Mouse (Mus musculus) hindbrain, embryonic 15.5 days (tissue): ENCODE data around the gene Pml. TPM values are rescaled to one million over a fixed set of nuclear protein-coding genes. Genes with fewer than 3 reads are reported as not detected.
"Not testable (repeated sequence)": the region's sequence is repeated elsewhere in the genome, so short reads cannot be mapped to it uniquely, and the experiment has no call there.

Experiments
- ATAC-seq: fragments of 200-750 bp; cut with Nextera tagmentation; 2 replicates; pipeline ENCODE4 v1.8.0; 2017; ENCODE audit warnings: low read depth, moderate number of reproducible peaks, moderate TSS enrichment; ENCODE audit not compliant: low FRiP score
- H3K27ac ChIP-seq: fragments of 300-500 bp; sonication (generic); replicated peaks from 2 replicates; pipeline ENCODE4 v1.5.1; 2015; ENCODE audit warnings: mild to moderate bottlenecking, inconsistent platforms
- H3K27me3 ChIP-seq: fragments of 300-500 bp; sonication (generic); 2 replicates; pipeline ENCODE4 v1.6.1; 2015; ENCODE audit warnings: control low read depth, inconsistent platforms
- H3K36me3 ChIP-seq: fragments of 300-500 bp; sonication (generic); 2 replicates; pipeline ENCODE4 v1.6.1; 2015; ENCODE audit warnings: control low read depth, inconsistent platforms
- H3K4me1 ChIP-seq: fragments of 300-500 bp; sonication (generic); replicated peaks from 2 replicates; pipeline ENCODE4 v1.6.1; 2015; ENCODE audit warnings: control low read depth, inconsistent platforms
- H3K4me2 ChIP-seq: fragments of 300-500 bp; sonication (generic); 2 replicates; pipeline ENCODE4 v1.6.1; 2015; ENCODE audit warnings: moderate library complexity, mild to moderate bottlenecking, inconsistent platforms
- H3K4me3 ChIP-seq: fragments of 300-500 bp; sonication (generic); 2 replicates; pipeline ENCODE4 v1.5.1; 2015; ENCODE audit warnings: mild to moderate bottlenecking, inconsistent platforms
- H3K9ac ChIP-seq: fragments of 300-500 bp; sonication (generic); 2 replicates; pipeline ENCODE4 v1.6.1; 2015; ENCODE audit warnings: inconsistent platforms
- H3K9me3 ChIP-seq: fragments of 300-500 bp; sonication (generic); 2 replicates; pipeline ENCODE4 v1.6.1; 2016; ENCODE audit warnings: control low read depth, inconsistent platforms
- WGBS: fragments of 180-500 bp; shearing (Covaris S2); methylation state at CpG from one replicate; pipeline ENCODE4 v1.1.7; 2015; 5-methylcytosine and 5-hydroxymethylcytosine counted together
- polyA plus RNA-seq: library from polyadenylated mRNA; unstranded; fragments of >200 nt; fragmentation: Nextera tagmentation; extraction: Ambion mirVana; gene quantifications from 2 replicates; pipeline ENCODE4 v1.2.1, GENCODE M21; 2015

Pml gene
- polyA plus RNA-seq, 1 experiment from 2014 or later: 4.3 TPM

DNA sequence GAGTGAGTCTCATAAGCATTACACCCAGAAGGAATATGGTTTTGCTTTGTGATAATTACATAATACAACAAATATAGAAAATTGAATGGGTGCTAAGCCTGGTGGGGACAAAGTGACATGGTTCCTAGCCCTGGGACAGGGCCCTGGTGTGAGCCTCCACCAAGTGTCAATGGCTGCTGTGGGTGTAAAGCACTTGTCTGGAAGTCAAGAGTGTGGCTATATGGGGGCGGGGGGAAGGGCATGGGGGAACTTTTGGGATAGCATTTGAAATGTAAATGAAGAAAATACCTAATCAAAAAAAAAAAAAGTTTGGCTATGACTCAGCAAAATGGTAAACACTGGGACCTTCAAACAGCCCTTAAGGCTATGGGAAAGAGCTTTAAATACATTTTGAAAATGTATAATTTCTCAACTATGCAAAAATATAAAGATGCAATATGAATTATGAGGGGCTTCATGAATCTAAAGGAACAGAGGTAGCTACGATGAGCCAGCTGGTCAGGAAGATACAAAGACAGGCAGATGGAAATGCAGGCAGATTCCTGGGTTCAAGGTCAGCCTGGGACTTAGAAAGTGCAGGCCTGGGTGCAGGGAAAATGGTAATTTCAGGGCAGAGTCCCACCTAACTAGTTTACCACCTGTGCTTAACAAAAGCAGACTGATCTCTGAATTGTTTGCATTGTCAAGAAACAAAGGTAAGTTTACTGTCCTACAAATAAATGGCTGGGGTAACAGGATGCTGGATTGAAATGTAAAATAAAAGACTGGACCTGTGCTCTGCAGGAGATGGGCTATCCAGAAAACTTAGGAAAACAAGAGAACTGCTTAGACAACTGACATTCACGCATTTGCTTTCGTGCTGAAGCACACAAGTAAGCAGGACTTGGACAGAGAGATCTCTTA is 29.5 kb upstream of the Pml start:
- H3K9me3 ChIP-seq: no peaks in the 10 kb centered on the region
- WGBS: 54% methylated on average over 4 of the region's 4 CpGs
- no peak overlapping the region for H3K27ac ChIP-seq
- no peak for ATAC-seq
- H3K27me3 ChIP-seq: no peaks in the 10 kb centered on the region
- no peak overlapping the region for H3K9ac ChIP-seq
- H3K4me2 ChIP-seq: no peak overlapping the region
- H3K4me1 ChIP-seq: peaks cover 10% of the 10 kb centered on the region; the same call in 1 of the 2 replicates
- H3K4me3 ChIP-seq: no peak overlapping the region
- no peaks in the 10 kb centered on the region for H3K36me3 ChIP-seq

DNA sequence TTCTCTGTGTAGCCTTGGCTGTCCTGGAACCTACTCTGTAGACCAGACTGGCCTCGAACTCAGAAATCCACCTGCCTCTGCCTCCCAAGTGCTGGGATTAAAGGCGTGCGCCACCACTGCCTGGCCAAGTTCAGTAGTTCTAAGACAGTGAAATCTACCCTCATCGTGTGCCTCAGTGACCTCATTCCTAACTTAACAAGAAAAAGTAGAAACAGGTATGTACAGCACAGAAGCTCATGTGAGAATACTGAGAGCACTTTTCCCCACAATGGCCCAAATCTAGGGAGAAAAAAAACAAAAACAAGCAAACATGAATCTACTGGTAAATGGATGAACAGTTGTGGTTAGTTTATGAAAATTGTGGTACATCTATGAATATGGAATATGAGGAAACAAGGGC is 28.7 kb upstream of the Pml start:
- Histone ChIP-seq H3K4me2 (no peak overlapping the region), H3K4me3 (no peak overlapping the region), H3K27me3 (no peaks in the 10 kb centered on the region), H3K4me1 (peaks cover 10% of the 10 kb centered on the region; the same call in 1 of the 2 replicates), H3K9ac (no peak overlapping the region), H3K9me3 (no peaks in the 10 kb centered on the region), H3K27ac (no peak overlapping the region), H3K36me3 (no peaks in the 10 kb centered on the region)
- ATAC-seq: no peak
- 90% methylated on average over 4 of the region's 4 CpGs for WGBS

DNA sequence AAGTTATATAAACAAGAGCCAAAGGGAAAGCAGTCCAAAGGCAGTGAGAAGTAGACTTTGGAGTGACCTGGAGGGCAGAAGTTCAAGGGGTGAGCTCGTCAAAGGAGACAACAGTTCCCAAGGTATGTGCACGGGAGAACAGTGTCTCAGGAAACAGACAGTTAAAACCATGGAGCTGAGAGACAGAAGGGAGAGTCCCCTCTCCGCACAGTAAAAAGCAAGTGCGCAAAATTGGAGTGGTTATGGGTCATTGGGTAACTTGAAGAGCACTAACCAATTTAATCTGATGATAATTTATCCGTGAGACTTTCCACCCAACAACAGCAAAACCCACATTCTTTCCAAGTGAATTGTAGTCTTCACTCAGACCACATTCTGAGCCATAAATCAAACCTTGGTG is 26.8 kb upstream of the Pml start:
- Histone ChIP-seq H3K4me3 (no peak overlapping the region), H3K9ac (no peak overlapping the region), H3K4me2 (no peak overlapping the region), H3K27me3 (no peaks in the 10 kb centered on the region), H3K27ac (no peak overlapping the region), H3K36me3 (no peaks in the 10 kb centered on the region), H3K9me3 (no peaks in the 10 kb centered on the region), H3K4me1 (peaks cover 10% of the 10 kb centered on the region; the same call in 1 of the 2 replicates)
- no peak for ATAC-seq
- 37% methylated on average over 5 of the region's 5 CpGs for WGBS

DNA sequence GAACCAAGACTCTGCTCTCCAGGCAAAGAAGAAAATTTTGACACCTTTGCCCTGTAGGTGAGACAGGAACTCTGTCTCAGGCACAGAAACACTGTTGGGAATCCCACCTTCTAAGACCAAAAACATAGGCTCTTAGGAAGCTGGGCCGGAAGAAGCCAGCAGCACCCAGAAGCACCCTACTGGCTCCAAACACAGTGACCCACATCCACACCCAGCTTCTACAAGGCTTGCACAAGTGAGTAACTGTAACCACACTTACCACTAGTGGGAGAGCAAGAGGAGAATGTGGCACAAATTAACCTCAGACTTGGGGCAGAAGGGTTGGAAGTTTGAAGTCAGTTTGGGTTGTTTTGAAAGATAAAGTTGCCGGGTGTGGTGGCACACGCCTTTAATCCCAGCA is 26.2 kb upstream of the Pml start:
- Histone ChIP-seq H3K4me1 (peaks cover 10% of the 10 kb centered on the region; the same call in 1 of the 2 replicates), H3K27ac (no peak overlapping the region), H3K9ac (no peak overlapping the region), H3K4me2 (no peak overlapping the region), H3K36me3 (no peaks in the 10 kb centered on the region), H3K4me3 (no peak overlapping the region), H3K9me3 (no peaks in the 10 kb centered on the region), H3K27me3 (no peaks in the 10 kb centered on the region)
- WGBS: 92% methylated on average over 3 of the region's 3 CpGs
- no peak for ATAC-seq

DNA sequence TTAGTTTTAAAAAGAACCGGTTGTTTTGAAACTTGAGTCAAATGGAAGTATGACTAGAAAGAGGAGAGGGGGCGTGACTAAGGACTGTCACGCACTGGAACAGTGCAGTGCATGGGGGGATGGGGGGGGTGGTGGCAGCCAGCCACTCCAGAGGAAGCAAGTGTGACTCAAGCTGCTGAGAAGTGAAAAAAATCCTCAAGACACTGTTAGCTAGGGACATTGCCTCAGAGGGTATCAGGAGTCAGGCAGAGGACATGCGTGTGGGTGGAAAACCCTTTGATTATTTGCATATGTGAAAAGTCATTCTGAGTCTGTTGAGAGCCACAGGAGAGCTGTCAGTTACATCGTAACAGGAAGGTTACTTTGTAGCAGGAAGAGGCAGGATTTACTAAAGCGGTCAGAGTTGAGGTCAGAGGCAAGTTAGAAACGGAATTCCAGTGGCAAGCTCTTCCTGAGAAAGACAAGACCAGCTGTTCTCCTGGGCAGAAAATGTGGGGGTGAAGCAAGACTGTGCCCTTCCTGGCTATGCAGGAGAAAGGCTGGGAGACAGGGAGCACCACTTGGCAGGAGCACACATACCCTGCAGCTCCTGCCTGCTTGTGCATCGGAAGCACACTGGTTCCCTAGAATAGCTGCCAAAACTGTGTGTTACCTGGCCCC is 25.7 kb upstream of the Pml start:
- WGBS: 32% methylated on average over 8 of the region's 8 CpGs
- H3K27ac ChIP-seq: no peak overlapping the region
- no peaks in the 10 kb centered on the region for H3K36me3 ChIP-seq
- no peak overlapping the region for H3K4me2 ChIP-seq
- peaks cover 8% of the 10 kb centered on the region; the same call in 1 of the 2 replicates for H3K4me1 ChIP-seq
- no peak overlapping the region for H3K9ac ChIP-seq
- no peaks in the 10 kb centered on the region for H3K9me3 ChIP-seq
- H3K4me3 ChIP-seq: no peak overlapping the region
- no peaks in the 10 kb centered on the region for H3K27me3 ChIP-seq
- ATAC-seq: no peak

DNA sequence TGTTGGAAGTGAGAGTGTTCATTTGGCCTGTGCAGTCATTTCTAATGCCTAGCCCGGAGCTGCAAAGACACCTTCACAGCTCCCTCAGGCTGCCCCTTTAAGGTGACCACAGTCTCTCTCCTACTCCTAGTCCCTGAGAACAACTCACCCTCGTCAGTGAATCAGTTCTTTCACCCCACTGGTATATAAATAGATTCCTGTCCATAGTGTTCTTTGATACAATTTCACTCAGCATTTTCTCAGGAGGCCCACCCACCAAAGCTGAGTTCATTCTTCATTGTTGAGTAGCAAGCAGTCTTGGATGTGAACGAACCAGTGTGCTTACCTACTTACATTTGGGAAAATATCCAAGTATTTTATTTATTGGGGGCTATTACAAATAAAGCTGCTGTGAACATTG is 25.0 kb upstream of the Pml start:
- no peaks in the 10 kb centered on the region for H3K9me3 ChIP-seq
- H3K4me2 ChIP-seq: no peak overlapping the region
- no peak overlapping the region for H3K9ac ChIP-seq
- no peak for ATAC-seq
- H3K36me3 ChIP-seq: no peaks in the 10 kb centered on the region
- H3K4me3 ChIP-seq: no peak overlapping the region
- H3K27ac ChIP-seq: no peak overlapping the region
- H3K4me1 ChIP-seq: peaks cover 6% of the 10 kb centered on the region; the same call in 1 of the 2 replicates
- H3K27me3 ChIP-seq: no peaks in the 10 kb centered on the region
- 47% methylated on average over 3 of the region's 3 CpGs for WGBS

DNA sequence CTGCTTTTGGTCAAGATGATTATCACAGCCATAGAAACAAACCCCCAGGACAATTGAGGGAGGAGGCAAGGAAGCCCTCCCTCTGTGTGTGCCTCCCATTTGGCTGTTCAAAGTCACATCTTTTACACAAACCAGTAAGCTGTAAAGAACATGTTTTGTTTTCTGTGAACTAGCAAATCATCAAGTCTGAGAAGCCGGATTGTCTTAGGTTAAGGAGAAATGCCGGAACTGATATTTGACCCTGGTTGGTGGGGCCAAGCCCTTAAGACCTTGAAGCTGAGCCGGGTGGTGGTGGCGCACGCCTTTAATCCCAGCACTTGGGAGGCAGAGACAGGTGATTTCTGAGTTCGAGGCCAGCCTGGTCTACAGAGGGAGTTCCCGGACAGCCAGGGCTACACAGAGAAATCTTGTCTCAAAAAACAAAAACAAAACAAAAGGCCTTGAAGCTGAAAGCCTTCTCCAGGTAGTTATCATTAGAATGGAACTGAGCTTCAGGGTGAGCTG is 24.6 kb upstream of the Pml start:
- Histone ChIP-seq H3K4me1 (peaks cover 6% of the 10 kb centered on the region; the same call in 1 of the 2 replicates), H3K9ac (no peak overlapping the region), H3K4me2 (no peak overlapping the region), H3K4me3 (no peak overlapping the region), H3K27ac (no peak overlapping the region), H3K27me3 (no peaks in the 10 kb centered on the region), H3K36me3 (no peaks in the 10 kb centered on the region), H3K9me3 (no peaks in the 10 kb centered on the region)
- WGBS: 85% methylated on average over 7 of the region's 7 CpGs
- ATAC-seq: no peak

DNA sequence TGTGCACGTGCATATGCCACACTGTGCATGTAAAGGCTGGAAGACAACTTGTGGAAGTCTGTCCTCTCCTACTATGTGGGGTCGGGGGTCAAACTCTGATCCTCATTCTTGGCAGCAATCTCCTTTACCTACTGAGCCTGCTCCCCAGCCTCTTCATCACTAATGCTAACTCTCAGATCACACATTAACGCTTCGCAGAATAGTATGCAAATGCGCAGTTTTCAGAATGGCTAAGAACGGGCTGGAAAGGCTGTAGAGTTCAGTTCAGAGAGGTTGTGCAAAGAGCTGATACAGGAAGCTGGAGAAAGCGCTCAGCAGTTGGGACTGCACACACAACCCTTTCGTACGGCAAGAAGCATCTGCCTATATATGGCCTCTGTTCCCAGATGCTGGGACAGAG is 23.3 kb upstream of the Pml start:
- Histone ChIP-seq H3K36me3 (no peaks in the 10 kb centered on the region), H3K27ac (no peak overlapping the region), H3K4me3 (no peak overlapping the region), H3K9me3 (no peaks in the 10 kb centered on the region), H3K4me1 (peaks cover 6% of the 10 kb centered on the region; the same call in 1 of the 2 replicates), H3K9ac (no peak overlapping the region), H3K27me3 (no peaks in the 10 kb centered on the region), H3K4me2 (no peak overlapping the region)
- ATAC-seq: no peak
- WGBS: 77% methylated on average over 9 of the region's 9 CpGs

DNA sequence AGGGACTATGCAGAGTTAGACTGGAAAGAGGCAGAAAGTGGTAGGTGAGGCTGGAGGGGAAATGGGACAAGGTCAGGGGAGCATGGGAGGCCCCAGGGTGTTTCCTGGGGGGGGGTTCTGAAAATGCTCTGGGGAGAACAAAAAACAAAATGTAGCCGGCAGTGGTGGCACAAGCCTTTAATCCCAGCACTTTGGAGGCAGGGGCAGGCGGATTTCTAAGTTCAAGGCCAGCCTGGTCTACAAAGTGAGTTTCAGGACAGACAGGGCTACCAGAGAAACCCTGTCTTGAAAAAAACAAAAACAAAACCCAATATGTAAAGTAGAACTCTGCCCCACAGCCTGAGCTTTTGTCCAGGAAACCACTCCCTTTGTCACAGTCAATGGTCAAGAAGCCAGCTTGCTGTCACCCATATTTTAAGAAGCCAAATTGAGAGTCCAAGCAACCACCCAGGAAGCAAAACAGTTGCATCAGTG is 22.5 kb upstream of the Pml start:
- WGBS: 81% methylated on average over 2 of the region's 2 CpGs
- no peak for ATAC-seq
- no peak overlapping the region for H3K4me2 ChIP-seq

DNA sequence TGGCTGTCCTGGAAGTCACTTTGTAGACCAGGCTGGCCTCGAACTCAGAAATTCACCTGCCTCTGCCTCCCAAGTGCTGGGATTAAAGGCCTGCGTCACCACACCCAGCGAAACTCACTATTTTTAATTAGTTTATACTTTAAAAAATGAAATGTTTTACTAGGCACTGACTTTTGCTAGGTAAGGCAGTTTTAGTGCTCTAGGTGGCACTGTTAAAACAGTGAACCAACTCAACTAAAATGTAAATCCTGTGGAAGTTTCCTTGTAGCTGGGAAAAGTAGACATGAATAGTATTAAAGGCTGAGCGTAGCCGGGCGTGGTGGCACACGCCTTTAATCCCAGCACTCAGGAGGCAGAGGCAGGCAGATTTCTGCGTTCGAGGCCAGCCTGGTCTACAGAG is 22.0 kb upstream of the Pml start:
- ATAC-seq: not testable (repeated sequence)
- WGBS: 93% methylated on average over 9 of the region's 9 CpGs

More for the DNA sequence above, 22.5 kb upstream of the Pml start:
- no peak overlapping the region for H3K9ac ChIP-seq
- no peaks in the 10 kb centered on the region for H3K27me3 ChIP-seq
- no peaks in the 10 kb centered on the region for H3K9me3 ChIP-seq
- no peak overlapping the region for H3K27ac ChIP-seq
- H3K4me3 ChIP-seq: no peak overlapping the region
- H3K4me1 ChIP-seq: peaks cover 6% of the 10 kb centered on the region; the same call in 1 of the 2 replicates
- no peaks in the 10 kb centered on the region for H3K36me3 ChIP-seq

DNA sequence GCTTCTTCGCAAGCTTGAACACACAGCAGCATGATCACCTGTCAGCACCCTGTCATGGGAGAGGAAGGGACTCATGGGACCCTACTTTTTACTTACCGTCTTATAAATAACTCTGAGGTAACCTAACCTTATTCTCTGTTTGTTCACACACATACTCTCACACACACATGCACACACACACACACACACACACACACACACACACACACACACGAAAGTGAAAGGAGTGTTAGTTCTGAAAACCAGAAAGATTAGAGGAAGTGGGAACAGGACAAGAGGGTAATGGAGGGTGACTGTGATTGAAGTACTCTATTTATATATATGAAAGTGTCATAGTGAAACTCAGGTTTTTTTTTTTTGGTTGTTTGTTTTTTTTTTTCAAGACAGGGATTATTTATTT is 21.5 kb upstream of the Pml start:
- no peaks in the 10 kb centered on the region for H3K9me3 ChIP-seq
- no peak overlapping the region for H3K4me3 ChIP-seq
- 89% methylated on average over 3 of the region's 3 CpGs for WGBS
- no peaks in the 10 kb centered on the region for H3K36me3 ChIP-seq
- H3K4me2 ChIP-seq: no peak overlapping the region
- H3K4me1 ChIP-seq: peaks cover 6% of the 10 kb centered on the region; the same call in 1 of the 2 replicates
- ATAC-seq: no peak
- H3K27ac ChIP-seq: no peak overlapping the region
- H3K9ac ChIP-seq: no peak overlapping the region
- no peaks in the 10 kb centered on the region for H3K27me3 ChIP-seq

More for the DNA sequence above, 22.0 kb upstream of the Pml start:
- not testable (repeated sequence) for H3K4me1 ChIP-seq, H3K27me3 ChIP-seq, H3K4me3 ChIP-seq, H3K4me2 ChIP-seq, H3K36me3 ChIP-seq, H3K9ac ChIP-seq, H3K9me3 ChIP-seq, H3K27ac ChIP-seq

DNA sequence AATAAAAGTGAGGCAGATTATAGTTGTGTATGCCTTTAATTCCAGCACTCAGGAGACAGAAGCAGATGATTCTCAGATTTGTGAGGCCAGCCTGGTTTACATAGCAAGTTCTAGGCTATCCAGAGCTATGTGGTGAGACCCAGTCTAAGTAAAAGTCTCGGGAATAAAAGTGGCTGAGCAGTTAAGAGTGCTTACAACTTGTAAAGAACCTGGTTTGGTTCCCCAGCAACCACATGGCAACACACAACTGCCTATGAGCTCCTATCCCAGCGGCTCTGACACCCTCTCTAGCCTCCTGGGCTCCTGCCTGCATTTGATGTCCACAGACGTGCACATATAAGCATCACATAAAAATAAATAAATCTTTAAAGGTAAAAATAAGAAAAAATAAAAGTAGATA is 20.5 kb upstream of the Pml start:
- Histone ChIP-seq H3K27me3 (no peaks in the 10 kb centered on the region), H3K9ac (no peak overlapping the region), H3K4me1 (0 out of 2 replicates have a peak, but pooled peaks cover under 1% of the 10 kb centered on the region), H3K27ac (no peak overlapping the region), H3K4me2 (no peak overlapping the region), H3K4me3 (no peak overlapping the region), H3K9me3 (no peaks in the 10 kb centered on the region), H3K36me3 (no peaks in the 10 kb centered on the region)
- WGBS: 58% methylated on average over 3 of the region's 3 CpGs
- no peak for ATAC-seq
